Mouse (Mus musculus): ENCODE measurements at regions not wholly inside any gene's neighbourhood (a gene's known extent, or its start where the extent isn't known, plus 50 kb on each side); places are given as distances from the start of the nearest gene placed in this dataset.

DNA sequence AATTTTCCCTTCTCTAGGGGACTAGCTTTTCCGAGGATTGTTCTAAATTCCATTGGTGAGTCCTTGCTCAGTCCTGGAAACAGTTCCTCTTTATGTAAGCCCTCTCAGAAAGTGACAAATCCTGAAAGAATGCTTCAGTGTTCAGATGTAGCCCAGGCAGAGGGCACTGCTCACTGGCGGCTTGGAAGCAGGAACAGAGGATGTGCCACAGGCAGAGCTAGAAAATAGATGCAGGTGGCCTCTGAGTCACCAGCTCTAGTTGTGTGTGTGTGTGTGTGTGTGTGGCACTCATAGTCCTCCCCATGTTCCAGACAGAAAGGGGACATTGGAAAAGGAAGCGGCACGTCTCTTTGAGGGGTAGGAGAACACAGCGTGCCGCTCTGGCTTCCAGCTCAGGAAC, 52.5 kb upstream of the Ampd3 start:
- DNase-seq (ENCODE audit: low spot score in 2 of 2): no peak

DNA sequence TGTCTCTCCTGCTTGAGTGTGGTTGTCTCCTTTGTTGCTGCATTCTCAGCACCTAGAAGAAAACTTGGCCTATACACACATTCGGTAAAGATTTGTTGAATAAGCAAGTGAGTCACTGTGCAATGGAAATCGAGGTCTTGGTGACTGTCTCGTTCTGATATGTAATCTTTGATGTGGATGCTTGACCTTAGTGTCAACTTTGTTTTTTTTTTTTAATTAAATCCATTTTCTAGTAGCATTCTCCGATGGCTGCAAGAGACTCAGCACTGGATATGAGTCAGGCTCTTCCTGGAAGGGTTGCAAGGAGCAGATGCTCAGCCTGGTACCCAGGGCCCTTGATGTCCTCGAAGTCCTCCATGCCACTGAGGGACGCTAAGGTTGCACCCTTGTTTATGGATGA, 50.9 kb upstream of the Ampd3 start:
- no peak for DNase-seq (ENCODE audit: low spot score in 2 of 2)
